Mouse (Mus musculus): ENCODE data around the gene Supt16.

DNA sequence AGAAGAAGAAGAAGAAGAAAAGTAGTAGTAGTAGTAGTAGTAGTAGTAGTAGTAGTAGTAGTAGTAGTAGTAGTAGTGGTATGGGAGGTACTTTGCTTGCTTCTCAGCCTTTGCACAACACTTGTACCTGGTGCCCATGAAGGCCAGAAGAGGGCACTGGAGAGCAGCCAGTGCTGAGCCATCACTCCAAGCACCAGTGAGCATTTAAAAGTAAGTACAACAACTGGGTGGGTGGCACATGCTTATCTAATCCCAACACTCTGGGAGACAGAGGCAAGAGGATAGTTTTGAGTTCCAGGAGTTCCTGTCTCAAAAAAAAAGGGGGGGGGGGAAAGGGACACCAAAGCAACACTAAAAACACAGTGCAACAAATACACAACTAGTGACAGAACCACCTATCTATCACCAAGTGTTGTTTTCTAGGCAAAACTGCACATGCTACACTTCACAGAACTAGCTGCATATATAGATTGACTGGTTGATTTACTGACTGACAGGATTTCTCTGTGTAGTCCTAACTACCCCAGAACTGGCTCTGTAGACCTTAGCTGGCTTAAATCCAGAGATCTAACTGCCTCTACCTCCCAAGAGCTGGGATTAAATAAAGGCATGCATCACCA, 6.4 kb downstream of the Supt16 start:
- peak; percentile 90 for TF ChIP-seq CTCF (IDR thresholded peaks at IDR 0.05; ENCODE audit: control insufficient read depth, insufficient read depth, low read length)
- TF ChIP-seq POLR2A (IDR thresholded peaks at IDR 0.05; ENCODE audit: borderline replicate concordance, control insufficient read depth, low read depth, low read length) = no peak
